Mouse (Mus musculus) CD8-positive naive resting alpha-beta T cell, adult 57 days (primary cell): Measurements from ENCODE around the gene Irf8. TPM values are rescaled to one million over a fixed set of nuclear protein-coding genes. Genes with fewer than 3 reads are reported as not detected.

Source experiments
- total RNA-seq: library from RNA; stranded (reverse); gene quantifications from one replicate; pipeline ENCODE4 v1.2.4, GENCODE M21; 2023

Gene Irf8
- 34.8 TPM for total RNA-seq

GRCm38 (mm10) chr8:120735770-120736481, at the start of gene Irf8:
Irf8 (plus strand) TSS chr8:120736358.

Other genes starting within 250 kb of the Irf8 start
- gene Gins2, start 147.1 kb upstream of the Irf8 start, total RNA-seq, result 1.7 TPM
- not detected for gene 1190005I06Rik, start 88.7 kb upstream of the Irf8 start, total RNA-seq
- not detected for gene Gm27021, start 68.3 kb upstream of the Irf8 start, total RNA-seq
- gene Cox4i1, start 68.1 kb upstream of the Irf8 start, total RNA-seq, result 412 TPM
- 29.9 TPM for gene Emc8, start 67.8 kb upstream of the Irf8 start, total RNA-seq